Mouse (Mus musculus): Measurements from ENCODE around the gene Slc22a8. TPM values are rescaled to one million over a fixed set of nuclear protein-coding genes. Genes with fewer than 3 reads are reported as not detected.

Slc22a8 gene
- polyA plus RNA-seq, 1 experiment from 2014 or later, result 0.33 TPM

DNA sequence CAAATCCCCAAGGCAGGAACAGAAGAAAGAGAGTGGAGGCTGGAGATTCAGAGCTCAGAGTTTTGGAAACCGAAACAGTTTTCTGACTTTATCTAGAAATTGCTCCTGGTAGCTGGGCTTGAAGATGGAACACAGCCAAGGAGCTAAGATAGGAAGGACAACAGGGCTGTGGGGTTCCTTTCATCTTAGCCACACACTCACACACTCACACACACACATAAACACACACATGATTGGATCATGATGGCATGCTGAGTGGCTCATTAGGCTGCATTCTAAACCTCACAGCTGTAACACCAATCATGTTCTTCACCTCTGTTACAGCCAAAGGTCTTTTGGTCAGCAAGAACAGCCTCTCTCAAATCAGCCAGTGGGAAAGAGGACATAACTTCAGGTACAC, 41.0 kb downstream of the Slc22a8 start:
- H3K9ac ChIP-seq (ENCODE audit: low read length), result no peak overlapping the region
- ATAC-seq (ENCODE audit: low FRiP score), result no peak
- H3K4me2 ChIP-seq, result no peak overlapping the region
- no peak overlapping the region for H3K4me3 ChIP-seq (ENCODE audit: low read depth, low read length)
- 92% methylated on average over 1 of the region's 1 CpGs for WGBS
- H3K9me3 ChIP-seq (ENCODE audit: control insufficient read depth, low read length), result no peaks in the 10 kb centered on the region
- DNase-seq (ENCODE audit: low spot score, missing footprints), result no peak
- H3K27ac ChIP-seq (ENCODE audit: low read depth, low read length), result no peak overlapping the region
- H3K36me3 ChIP-seq (ENCODE audit: control insufficient read depth, insufficient read depth, low read length), result no peaks in the 10 kb centered on the region
- no peaks in the 10 kb centered on the region for H3K27me3 ChIP-seq (ENCODE audit: control insufficient read depth, insufficient read depth, low read length)
- H3K4me1 ChIP-seq (ENCODE audit: control insufficient read depth, insufficient read depth, low read length), result no peaks in the 10 kb centered on the region

DNA sequence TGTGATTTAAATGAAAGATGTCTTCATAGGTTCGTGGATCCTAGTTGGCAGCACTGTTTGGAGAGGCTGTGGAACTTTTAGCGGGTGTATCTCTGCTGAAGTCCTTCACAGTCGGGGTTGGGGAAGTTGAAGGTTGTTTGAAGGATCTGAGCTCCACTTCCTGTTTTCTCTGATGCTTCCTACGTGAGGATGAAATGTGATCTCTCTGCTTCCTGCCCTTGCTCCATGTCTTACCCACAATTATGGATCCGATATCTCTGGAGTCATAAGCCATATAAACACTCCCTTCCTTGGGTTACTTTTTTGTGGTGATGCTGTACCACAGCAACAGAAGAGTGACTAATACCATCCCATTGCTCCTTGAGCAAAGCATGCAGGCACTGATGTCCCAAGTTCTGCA, 51.0 kb downstream of the Slc22a8 start:
- 79% methylated on average over 5 of the region's 5 CpGs for WGBS
- no peaks in the 10 kb centered on the region for H3K4me1 ChIP-seq (ENCODE audit: control insufficient read depth, insufficient read depth, low read length)
- H3K9me3 ChIP-seq (ENCODE audit: control insufficient read depth, low read length), result no peaks in the 10 kb centered on the region
- H3K27ac ChIP-seq (ENCODE audit: low read depth, low read length), result no peak overlapping the region
- no peak overlapping the region for H3K4me2 ChIP-seq
- DNase-seq (ENCODE audit: low spot score, missing footprints) (no peak), ATAC-seq (ENCODE audit: low FRiP score) (no peak)
- H3K27me3 ChIP-seq (ENCODE audit: control insufficient read depth, insufficient read depth, low read length), result no peaks in the 10 kb centered on the region
- no peak overlapping the region for H3K9ac ChIP-seq (ENCODE audit: low read length)
- no peak overlapping the region for H3K4me3 ChIP-seq (ENCODE audit: low read depth, low read length)
- H3K36me3 ChIP-seq (ENCODE audit: control insufficient read depth, insufficient read depth, low read length), result no peaks in the 10 kb centered on the region

DNA sequence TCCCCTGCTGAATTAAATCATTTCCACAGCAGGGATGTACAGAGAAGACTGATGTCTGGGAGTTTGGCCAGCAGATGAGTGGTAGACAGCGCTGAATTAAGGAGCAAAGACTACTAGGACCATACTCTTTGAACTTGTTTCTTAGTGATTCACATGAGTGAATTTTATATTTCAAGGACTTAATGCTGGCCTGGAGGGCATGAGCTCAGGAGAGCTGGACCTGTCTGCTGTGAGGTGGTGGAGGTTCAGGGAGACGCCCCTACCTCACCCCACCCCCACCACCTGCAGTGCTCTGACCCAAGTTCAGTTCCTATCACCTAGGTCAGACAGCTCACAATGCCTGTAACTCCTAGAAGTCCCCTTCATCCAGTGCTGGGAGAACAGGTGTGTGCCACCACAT, 55.3 kb downstream of the Slc22a8 start:
- H3K36me3 ChIP-seq (ENCODE audit: control insufficient read depth, insufficient read depth, low read length), result no peaks in the 10 kb centered on the region
- DNase-seq (ENCODE audit: low spot score, missing footprints), result no peak
- no peaks in the 10 kb centered on the region for H3K27me3 ChIP-seq (ENCODE audit: control insufficient read depth, insufficient read depth, low read length)
- no peak overlapping the region for H3K9ac ChIP-seq (ENCODE audit: low read length)
- no peak overlapping the region for H3K27ac ChIP-seq (ENCODE audit: low read depth, low read length)
- no peaks in the 10 kb centered on the region for H3K9me3 ChIP-seq (ENCODE audit: control insufficient read depth, low read length)
- no peaks in the 10 kb centered on the region for H3K4me1 ChIP-seq (ENCODE audit: control insufficient read depth, insufficient read depth, low read length)
- WGBS, result 79% methylated on average over 2 of the region's 2 CpGs
- no peak for ATAC-seq (ENCODE audit: low FRiP score)
- H3K4me3 ChIP-seq (ENCODE audit: low read depth, low read length), result no peak overlapping the region
- H3K4me2 ChIP-seq, result no peak overlapping the region

DNA sequence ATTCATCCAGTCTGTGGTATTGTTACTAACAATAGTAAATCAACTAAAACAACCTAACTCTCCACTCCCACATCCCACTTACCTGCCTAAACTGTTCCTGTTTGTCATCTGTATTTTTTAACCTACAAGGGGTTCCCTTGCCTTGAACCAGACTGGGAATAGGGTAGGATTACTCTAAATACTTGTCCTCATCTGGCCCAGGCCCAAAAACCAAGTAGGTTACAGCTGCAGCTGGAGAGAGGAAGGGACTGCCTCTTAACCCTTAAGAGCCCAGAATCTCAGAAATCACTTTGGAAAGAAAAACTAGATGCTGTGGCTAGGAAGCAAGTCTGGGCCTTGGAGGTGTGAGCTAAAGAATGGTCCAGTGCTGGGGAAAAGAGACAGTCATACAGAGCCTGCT, 64.8 kb downstream of the Slc22a8 start:
- H3K9ac ChIP-seq (ENCODE audit: low read length), result no peak overlapping the region
- no peak overlapping the region for H3K27ac ChIP-seq (ENCODE audit: low read depth, low read length)
- no peaks in the 10 kb centered on the region for H3K9me3 ChIP-seq (ENCODE audit: control insufficient read depth, low read length)
- H3K4me2 ChIP-seq, result no peak overlapping the region
- ATAC-seq (ENCODE audit: low FRiP score) (no peak), DNase-seq (ENCODE audit: low spot score, missing footprints) (no peak)
- peaks cover 2% of the 10 kb centered on the region; the same call in 1 of the 2 replicates for H3K27me3 ChIP-seq (ENCODE audit: control insufficient read depth, insufficient read depth, low read length)
- H3K36me3 ChIP-seq (ENCODE audit: control insufficient read depth, insufficient read depth, low read length), result no peaks in the 10 kb centered on the region
- H3K4me3 ChIP-seq (ENCODE audit: low read depth, low read length), result no peak overlapping the region
- H3K4me1 ChIP-seq (ENCODE audit: control insufficient read depth, insufficient read depth, low read length), result no peaks in the 10 kb centered on the region

DNA sequence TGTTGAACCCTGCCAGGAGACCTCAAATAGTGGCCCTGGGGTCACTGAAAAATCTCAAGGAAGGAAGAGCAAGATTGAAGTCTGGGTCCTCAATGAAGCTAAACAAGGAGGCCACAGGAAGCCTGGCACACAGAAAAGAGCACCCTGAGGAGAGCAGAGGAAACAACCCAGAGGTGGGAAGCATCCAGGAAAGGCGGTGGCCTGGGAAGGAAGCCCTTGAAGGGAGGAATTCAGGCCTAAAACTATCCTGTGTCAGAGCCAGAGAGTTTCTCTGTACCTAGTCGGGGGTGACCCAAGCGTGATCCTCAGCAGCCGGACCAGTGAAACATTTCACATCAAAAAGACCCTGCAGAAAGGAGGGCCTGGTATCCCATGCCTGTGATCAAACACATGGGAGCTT, 65.3 kb downstream of the Slc22a8 start:
- ATAC-seq (ENCODE audit: low FRiP score) (no peak), DNase-seq (ENCODE audit: low spot score, missing footprints) (peak; percentile 79)
- Histone ChIP-seq H3K4me1 (ENCODE audit: control insufficient read depth, insufficient read depth, low read length) (no peaks in the 10 kb centered on the region), H3K27me3 (ENCODE audit: control insufficient read depth, insufficient read depth, low read length) (peaks cover 6% of the 10 kb centered on the region; the same call in 1 of the 2 replicates), H3K4me3 (ENCODE audit: low read depth, low read length) (no peak overlapping the region), H3K27ac (ENCODE audit: low read depth, low read length) (no peak overlapping the region), H3K9ac (ENCODE audit: low read length) (no peak overlapping the region), H3K36me3 (ENCODE audit: control insufficient read depth, insufficient read depth, low read length) (no peaks in the 10 kb centered on the region), H3K4me2 (no peak overlapping the region), H3K9me3 (ENCODE audit: control insufficient read depth, low read length) (no peaks in the 10 kb centered on the region)
- 72% methylated on average over 4 of the region's 4 CpGs for WGBS

Other genes with a start within 250 kb of the Slc22a8 start
- not detected in 2 replicates for gene Slc22a30, start 186.1 kb upstream of the Slc22a8 start, polyA plus RNA-seq (2014; fragmentation: Nextera tagmentation; extraction: Ambion mirVana)
- 0.42 and 0.51 TPM in 2 replicates for gene Slc22a6, start 26.8 kb downstream of the Slc22a8 start, polyA plus RNA-seq (2014; fragmentation: Nextera tagmentation; extraction: Ambion mirVana)
- 0.04 TPM in 2 replicates for gene Chrm1, start 72.5 kb downstream of the Slc22a8 start, polyA plus RNA-seq (2014; fragmentation: Nextera tagmentation; extraction: Ambion mirVana)
- gene Slc3a2, start 132.1 kb downstream of the Slc22a8 start, polyA plus RNA-seq (2014; fragmentation: Nextera tagmentation; extraction: Ambion mirVana), result 139 and 142 TPM in 2 replicates
- 74.2 and 83.7 TPM in 2 replicates for gene Wdr74, start 144.6 kb downstream of the Slc22a8 start, polyA plus RNA-seq (2014; fragmentation: Nextera tagmentation; extraction: Ambion mirVana)
- gene 1700092M07Rik, start 149.5 kb downstream of the Slc22a8 start, polyA plus RNA-seq (2014; fragmentation: Nextera tagmentation; extraction: Ambion mirVana), result 1.5 and 2.7 TPM in 2 replicates
- gene Stx5a, start 150.2 kb downstream of the Slc22a8 start, polyA plus RNA-seq (2014; fragmentation: Nextera tagmentation; extraction: Ambion mirVana), result 85.6 and 94.7 TPM in 2 replicates
- gene Nxf1, start 165.8 kb downstream of the Slc22a8 start, polyA plus RNA-seq (2014; fragmentation: Nextera tagmentation; extraction: Ambion mirVana), result 209 and 235 TPM in 2 replicates
- gene Tmem223, start 179.7 kb downstream of the Slc22a8 start, polyA plus RNA-seq (2014; fragmentation: Nextera tagmentation; extraction: Ambion mirVana), result 190 and 197 TPM in 2 replicates
- gene Tmem179b, start 183.2 kb downstream of the Slc22a8 start, polyA plus RNA-seq (2014; fragmentation: Nextera tagmentation; extraction: Ambion mirVana), result 40.8 and 45.7 TPM in 2 replicates
- gene Taf6l, start 195.2 kb downstream of the Slc22a8 start, polyA plus RNA-seq (2014; fragmentation: Nextera tagmentation; extraction: Ambion mirVana), result 15.4 and 19.6 TPM in 2 replicates
- 169 and 177 TPM in 2 replicates for gene Polr2g, start 207.3 kb downstream of the Slc22a8 start, polyA plus RNA-seq (2014; fragmentation: Nextera tagmentation; extraction: Ambion mirVana)
- gene Zbtb3, start 211.3 kb downstream of the Slc22a8 start, polyA plus RNA-seq (2014; fragmentation: Nextera tagmentation; extraction: Ambion mirVana), result 6.1 and 6.5 TPM in 2 replicates
- 51.7 and 59.7 TPM in 2 replicates for gene Ttc9c, start 228.1 kb downstream of the Slc22a8 start, polyA plus RNA-seq (2014; fragmentation: Nextera tagmentation; extraction: Ambion mirVana)
- 6.1 and 6.2 TPM in 2 replicates for gene Hnrnpul2, start 228.8 kb downstream of the Slc22a8 start, polyA plus RNA-seq (2014; fragmentation: Nextera tagmentation; extraction: Ambion mirVana)
- not detected in 2 replicates for gene AC129217.1, start 238.5 kb downstream of the Slc22a8 start, polyA plus RNA-seq (2014; fragmentation: Nextera tagmentation; extraction: Ambion mirVana)
- 50.6 and 52.7 TPM in 2 replicates for gene Bscl2, start 246.2 kb downstream of the Slc22a8 start, polyA plus RNA-seq (2014; fragmentation: Nextera tagmentation; extraction: Ambion mirVana)
- 128 and 133 TPM in 2 replicates for gene Gng3, start 247.9 kb downstream of the Slc22a8 start, polyA plus RNA-seq (2014; fragmentation: Nextera tagmentation; extraction: Ambion mirVana)